Mouse (Mus musculus) cerebral cortex, adult 2 months (tissue): ENCODE results near the gene Cdh13.

Experiments
- WGBS: fragments of 180-500 bp; shearing (Covaris S2); methylation state at CpG from one replicate; pipeline ENCODE4 v1.1.7; 2018; 5-methylcytosine and 5-hydroxymethylcytosine counted together

Gene Cdh13

GRCm38 (mm10) chr8:118938025-118938424 is 654.5 kb downstream of the Cdh13 start:
- WGBS, result 31% methylated on average over 8 of the region's 8 CpGs

- 45% methylated on average over 20 of the region's 20 CpGs for WGBS
Observed at GRCm38 (mm10) chr8:118951766-118952741, 668.5 kb downstream of the Cdh13 start.

- 91% methylated on average over 3 of the region's 3 CpGs for WGBS
Observed at GRCm38 (mm10) chr8:118956109-118956508, 672.6 kb downstream of the Cdh13 start.

- 65% methylated on average over 15 of the region's 15 CpGs for WGBS
Observed at GRCm38 (mm10) chr8:118961877-118962545, 678.5 kb downstream of the Cdh13 start.

GRCm38 (mm10) chr8:118965101-118965840 is 681.7 kb downstream of the Cdh13 start:
- WGBS, result 84% methylated on average over 15 of the region's 15 CpGs

GRCm38 (mm10) chr8:118968896-118969295 is 685.4 kb downstream of the Cdh13 start:
- WGBS, result 74% methylated on average over 4 of the region's 4 CpGs

GRCm38 (mm10) chr8:118979800-118980199 is 696.3 kb downstream of the Cdh13 start:
- WGBS, result 23% methylated on average over 5 of the region's 5 CpGs

GRCm38 (mm10) chr8:118983724-118984123 is 700.2 kb downstream of the Cdh13 start:
- WGBS, result 75% methylated on average over 2 of the region's 2 CpGs

- 92% methylated on average over 1 of the region's 1 CpGs for WGBS
Observed at GRCm38 (mm10) chr8:118986796-118987195, 703.3 kb downstream of the Cdh13 start.

- 66% methylated on average over 11 of the region's 11 CpGs for WGBS
Observed at GRCm38 (mm10) chr8:118995641-118996188, 712.2 kb downstream of the Cdh13 start.

GRCm38 (mm10) chr8:119000595-119000994 is 717.1 kb downstream of the Cdh13 start:
- WGBS, result 54% methylated on average over 1 of the region's 1 CpGs

GRCm38 (mm10) chr8:119004821-119005220 is 721.3 kb downstream of the Cdh13 start:
- WGBS, result 71% methylated on average over 5 of the region's 5 CpGs

- WGBS, result 51% methylated on average over 6 of the region's 6 CpGs
Observed at GRCm38 (mm10) chr8:119018675-119019074, 735.1 kb downstream of the Cdh13 start.

GRCm38 (mm10) chr8:119020781-119021180 is 737.2 kb downstream of the Cdh13 start:
- WGBS, result 45% methylated on average over 11 of the region's 11 CpGs

- 57% methylated on average over 11 of the region's 11 CpGs for WGBS
Observed at GRCm38 (mm10) chr8:119021478-119021877, 737.9 kb downstream of the Cdh13 start.

GRCm38 (mm10) chr8:119022301-119022870 is 738.9 kb downstream of the Cdh13 start:
- 71% methylated on average over 9 of the region's 9 CpGs for WGBS

GRCm38 (mm10) chr8:119033398-119033797 is 749.9 kb downstream of the Cdh13 start:
- WGBS, result 89% methylated on average over 11 of the region's 11 CpGs

GRCm38 (mm10) chr8:119034037-119034436 is 750.5 kb downstream of the Cdh13 start:
- 90% methylated on average over 3 of the region's 3 CpGs for WGBS

- 31% methylated on average over 7 of the region's 7 CpGs for WGBS
Observed at GRCm38 (mm10) chr8:119035126-119035525, 751.6 kb downstream of the Cdh13 start.

GRCm38 (mm10) chr8:119037571-119037970 is 754.0 kb downstream of the Cdh13 start:
- 86% methylated on average over 11 of the region's 11 CpGs for WGBS

GRCm38 (mm10) chr8:119039358-119039757 is 755.8 kb downstream of the Cdh13 start:
- 79% methylated on average over 2 of the region's 2 CpGs for WGBS
